Mouse (Mus musculus) stomach, embryonic 15.5 days (tissue): Measurements from ENCODE around the gene Rftn1. TPM values are rescaled to one million over a fixed set of nuclear protein-coding genes. Genes with fewer than 3 reads are reported as not detected.

Source experiments
- ATAC-seq: fragments of 200-750 bp; cut with Nextera tagmentation; 2 replicates; pipeline ENCODE4 v1.8.0; 2017; ENCODE audit warnings: low read depth, moderate number of reproducible peaks, moderate TSS enrichment; ENCODE audit not compliant: insufficient read depth, low FRiP score
- H3K27ac ChIP-seq: fragments of 300-500 bp; sonication (generic); 2 replicates; pipeline ENCODE4 v1.5.1; 2015; ENCODE audit warnings: mild to moderate bottlenecking, inconsistent platforms
- H3K27me3 ChIP-seq: fragments of 300-500 bp; sonication (generic); replicated peaks from 2 replicates; pipeline ENCODE4 v1.6.1; 2015; ENCODE audit warnings: inconsistent platforms
- H3K36me3 ChIP-seq: fragments of 300-500 bp; sonication (generic); 2 replicates; pipeline ENCODE4 v1.6.1; 2015; ENCODE audit warnings: inconsistent platforms
- H3K4me1 ChIP-seq: fragments of 300-500 bp; sonication (generic); 2 replicates; pipeline ENCODE4 v1.6.1; 2015; ENCODE audit warnings: inconsistent platforms
- H3K4me2 ChIP-seq: fragments of 300-500 bp; sonication (generic); 2 replicates; pipeline ENCODE4 v1.6.1; 2015; ENCODE audit warnings: mild to moderate bottlenecking, inconsistent platforms
- H3K4me3 ChIP-seq: fragments of 300-500 bp; sonication (generic); replicated peaks from 2 replicates; pipeline ENCODE4 v1.5.1; 2015; ENCODE audit warnings: inconsistent platforms
- H3K9ac ChIP-seq: fragments of 300-500 bp; sonication (generic); 2 replicates; pipeline ENCODE4 v1.6.1; 2015; ENCODE audit warnings: inconsistent platforms
- H3K9me3 ChIP-seq: fragments of 300-500 bp; sonication (generic); 2 replicates; pipeline ENCODE4 v1.6.1; 2016; ENCODE audit warnings: inconsistent platforms
- WGBS: fragments of 180-500 bp; shearing (Covaris S2); methylation state at CpG from one replicate; pipeline ENCODE4 v1.1.7; 2015; 5-methylcytosine and 5-hydroxymethylcytosine counted together
- polyA plus RNA-seq: library from polyadenylated mRNA; unstranded; fragments of >200 nt; fragmentation: Nextera tagmentation; extraction: Ambion mirVana; gene quantifications from 2 replicates; pipeline ENCODE4 v1.2.1, GENCODE M21; 2015

The Rftn1 gene
- polyA plus RNA-seq, 1 experiment from 2014 or later, result 11.4 TPM

DNA sequence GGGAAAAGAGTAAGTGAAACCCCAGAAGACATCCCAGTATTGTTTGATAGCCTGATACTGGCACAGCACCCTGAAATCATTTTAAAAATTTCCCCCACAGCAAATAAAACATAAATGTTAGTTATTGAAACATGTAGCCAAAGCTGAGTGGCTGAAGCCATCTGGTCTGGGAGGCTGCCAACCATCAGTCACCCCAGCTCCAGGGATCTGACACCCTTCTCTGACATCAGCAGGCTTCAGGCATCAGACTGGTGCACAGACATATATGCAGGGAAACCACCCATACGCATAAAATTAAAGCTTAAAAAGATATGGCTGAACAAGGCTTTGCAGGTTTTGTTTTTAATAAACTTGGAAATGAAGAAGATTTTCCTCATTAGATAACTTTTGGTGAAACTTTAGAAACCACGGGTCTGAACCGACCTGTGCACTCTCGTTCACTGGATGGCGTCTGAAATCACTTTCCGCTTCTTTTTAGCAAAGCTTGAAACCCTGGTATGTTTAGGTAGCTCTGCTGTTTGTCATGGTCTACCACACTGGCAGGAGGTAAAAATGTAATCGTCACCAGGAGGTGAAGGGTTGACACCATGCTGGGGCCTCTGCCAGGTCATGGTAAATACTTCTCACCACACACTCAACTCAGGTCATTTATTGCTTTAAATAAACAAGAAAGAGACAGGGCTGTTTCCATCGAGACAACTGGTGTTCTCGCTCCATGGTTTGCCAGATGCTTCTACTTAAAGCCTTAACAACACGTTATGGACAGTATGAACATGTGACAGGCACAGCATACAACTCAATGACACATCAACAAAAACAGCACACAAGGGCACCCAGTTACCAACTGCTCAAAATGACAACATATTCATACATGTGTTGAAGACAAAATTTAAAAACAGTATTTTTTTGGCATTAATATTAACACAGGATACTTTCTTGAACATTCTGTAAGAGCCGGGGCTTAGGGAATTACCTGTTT, 197.6 kb downstream of the Rftn1 start:
- H3K9me3 ChIP-seq, result no peaks in the 10 kb centered on the region
- no peak overlapping the region for H3K4me2 ChIP-seq
- H3K4me1 ChIP-seq, result no peaks in the 10 kb centered on the region
- no peak overlapping the region for H3K9ac ChIP-seq
- no peak for ATAC-seq
- no peaks in the 10 kb centered on the region for H3K36me3 ChIP-seq
- 52% methylated on average over 11 of the region's 11 CpGs for WGBS
- H3K4me3 ChIP-seq, result no peak overlapping the region
- H3K27me3 ChIP-seq, result no peaks in the 10 kb centered on the region
- H3K27ac ChIP-seq, result no peak overlapping the region

DNA sequence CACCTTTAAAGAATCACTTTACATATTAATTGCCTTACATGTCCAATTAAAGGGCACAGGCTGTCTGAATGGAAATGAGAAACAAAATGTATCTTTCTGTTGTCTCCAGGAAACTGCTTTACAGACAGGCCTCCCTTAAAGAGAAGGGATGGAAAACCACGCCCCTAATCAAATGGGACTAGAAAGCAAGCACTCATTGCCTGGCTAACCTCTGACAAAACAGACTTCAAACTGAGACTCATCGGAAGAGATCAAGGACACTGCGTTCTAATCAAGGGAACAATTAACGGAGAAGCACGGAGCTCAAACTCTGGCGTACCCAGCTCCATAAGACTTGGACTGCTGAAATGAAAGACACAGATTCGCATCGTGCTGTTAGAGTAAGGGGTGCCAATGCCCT, 200.9 kb downstream of the Rftn1 start:
- Histone ChIP-seq H3K4me1 (no peaks in the 10 kb centered on the region), H3K27me3 (no peaks in the 10 kb centered on the region), H3K27ac (no peak overlapping the region), H3K4me2 (no peak overlapping the region), H3K4me3 (no peak overlapping the region), H3K9ac (no peak overlapping the region), H3K36me3 (no peaks in the 10 kb centered on the region), H3K9me3 (no peaks in the 10 kb centered on the region)
- no peak for ATAC-seq
- 89% methylated on average over 8 of the region's 8 CpGs for WGBS

- H3K4me3 ChIP-seq, result no peak overlapping the region
- no peak overlapping the region for H3K9ac ChIP-seq
- H3K27ac ChIP-seq, result no peak overlapping the region
- H3K36me3 ChIP-seq, result no peaks in the 10 kb centered on the region
- whole genome bisulfite sequencing, result 83% methylated on average over 6 of the region's 6 CpGs
- no peaks in the 10 kb centered on the region for H3K4me1 ChIP-seq
- no peak overlapping the region for H3K4me2 ChIP-seq
- no peaks in the 10 kb centered on the region for H3K9me3 ChIP-seq
- ATAC-seq, result no peak
- no peaks in the 10 kb centered on the region for H3K27me3 ChIP-seq
These were observed 203.4 kb downstream of the Rftn1 start for GRCm38 (mm10) chr17:49987095-49987494.

GRCm38 (mm10) chr17:49983478-49983877, 207.0 kb downstream of the Rftn1 start:
- 74% methylated on average over 5 of the region's 5 CpGs for WGBS
- Histone ChIP-seq H3K9ac (no peak overlapping the region), H3K27me3 (no peaks in the 10 kb centered on the region), H3K36me3 (no peaks in the 10 kb centered on the region), H3K4me2 (no peak overlapping the region), H3K9me3 (no peaks in the 10 kb centered on the region), H3K27ac (no peak overlapping the region), H3K4me1 (no peaks in the 10 kb centered on the region), H3K4me3 (no peak overlapping the region)
- ATAC-seq, result no peak

DNA sequence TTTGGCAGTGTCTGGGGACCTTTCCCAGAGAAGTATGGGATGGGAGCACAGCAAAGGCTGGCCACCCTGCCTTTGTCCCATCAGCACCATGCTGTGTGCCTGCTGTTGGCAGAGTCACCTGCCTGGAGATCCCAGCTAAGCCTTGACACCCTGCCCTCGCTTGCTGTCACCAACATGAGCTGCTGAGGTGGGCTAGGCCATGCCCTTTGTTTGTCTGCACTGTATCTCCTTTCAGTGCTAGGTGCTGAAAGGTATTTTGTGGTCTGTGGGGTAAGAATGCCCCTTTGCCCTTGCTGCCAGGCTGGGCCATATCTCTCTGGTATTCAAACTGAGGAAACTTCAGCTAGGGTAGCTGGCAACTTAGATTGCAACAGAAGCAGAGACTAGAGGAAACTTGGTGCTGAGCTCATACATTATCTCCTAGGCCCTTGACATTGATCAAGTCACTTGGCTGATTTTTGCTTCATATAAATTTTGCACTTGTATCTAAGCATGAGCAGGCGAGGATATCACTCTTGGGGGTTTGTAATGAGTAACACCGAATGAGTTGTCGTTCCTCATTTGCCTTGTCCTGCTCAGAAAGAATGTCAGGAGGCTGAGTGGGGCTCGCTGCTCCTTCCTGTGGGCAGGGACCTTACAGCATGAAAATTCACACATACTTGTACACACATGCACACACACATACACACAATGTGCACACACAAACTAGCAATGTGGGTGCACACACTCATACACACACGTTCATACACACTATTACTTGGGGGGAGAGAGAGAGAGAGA, 207.7 kb downstream of the Rftn1 start:
- Histone ChIP-seq H3K4me2 (no peak overlapping the region), H3K36me3 (no peaks in the 10 kb centered on the region), H3K27me3 (no peaks in the 10 kb centered on the region), H3K4me3 (no peak overlapping the region), H3K9me3 (no peaks in the 10 kb centered on the region), H3K4me1 (no peaks in the 10 kb centered on the region), H3K27ac (no peak overlapping the region), H3K9ac (no peak overlapping the region)
- ATAC-seq, result no peak
- 79% methylated on average over 6 of the region's 6 CpGs for WGBS

DNA sequence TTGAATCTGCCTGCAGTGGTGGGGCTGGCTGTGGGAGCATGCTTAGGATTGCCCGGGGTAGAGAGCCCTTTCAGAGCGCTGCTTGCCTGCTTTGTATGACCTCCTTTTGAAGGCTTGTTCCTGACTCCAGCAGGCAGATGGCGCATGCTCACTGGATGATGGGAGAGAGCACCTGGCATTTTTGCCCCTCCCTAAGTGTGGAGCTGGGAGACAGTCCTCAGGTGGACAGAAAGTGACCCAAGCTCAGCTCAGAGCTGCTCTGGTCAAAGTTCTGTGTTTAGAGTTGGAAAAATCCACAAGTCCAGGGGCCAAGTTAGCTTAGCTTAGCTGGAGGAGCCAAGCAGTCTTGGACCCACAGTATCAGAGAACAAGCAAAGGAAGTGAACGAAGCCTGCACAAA, 208.9 kb downstream of the Rftn1 start:
- Histone ChIP-seq H3K36me3 (no peaks in the 10 kb centered on the region), H3K27me3 (no peaks in the 10 kb centered on the region), H3K4me1 (no peaks in the 10 kb centered on the region), H3K27ac (no peak overlapping the region), H3K9me3 (no peaks in the 10 kb centered on the region), H3K4me3 (no peak overlapping the region), H3K9ac (no peak overlapping the region), H3K4me2 (no peak overlapping the region)
- ATAC-seq, result no peak
- 83% methylated on average over 4 of the region's 4 CpGs for WGBS

DNA sequence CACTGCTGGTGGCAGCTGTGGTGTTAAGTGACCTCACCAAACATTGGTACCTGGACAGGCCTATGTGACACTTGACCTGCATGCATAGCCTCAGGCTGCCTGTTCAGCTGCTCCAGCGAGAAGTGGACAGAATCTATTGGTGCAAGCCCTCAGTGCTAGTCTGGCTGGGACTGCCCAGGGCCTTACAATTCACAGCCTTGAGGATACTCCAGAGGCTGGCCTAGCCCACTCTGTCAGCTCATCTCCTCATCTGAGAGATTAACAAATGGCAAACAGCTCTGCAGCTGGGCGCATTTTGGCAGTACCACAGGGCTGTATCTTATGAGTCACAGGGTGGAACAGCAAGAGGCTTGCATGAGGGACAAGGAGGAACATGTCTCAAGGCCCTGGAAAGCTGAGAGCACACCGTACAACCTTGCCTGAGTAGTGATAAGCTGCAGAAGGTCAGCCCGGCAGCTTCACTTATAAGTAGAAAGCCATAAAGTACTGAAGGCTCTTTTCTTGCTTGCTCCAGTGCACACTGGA, 210.7 kb downstream of the Rftn1 start:
- WGBS, result 89% methylated on average over 4 of the region's 4 CpGs
- H3K27me3 ChIP-seq, result no peaks in the 10 kb centered on the region
- no peak for ATAC-seq

GRCm38 (mm10) chr17:49977424-49977790, 213.1 kb downstream of the Rftn1 start:
- no peaks in the 10 kb centered on the region for H3K27me3 ChIP-seq
- no peak overlapping the region for H3K9ac ChIP-seq
- no peak for ATAC-seq
- H3K9me3 ChIP-seq, result no peaks in the 10 kb centered on the region
- WGBS, result 78% methylated on average over 3 of the region's 3 CpGs
- H3K4me2 ChIP-seq, result no peak overlapping the region
- no peaks in the 10 kb centered on the region for H3K36me3 ChIP-seq
- H3K27ac ChIP-seq, result no peak overlapping the region
- H3K4me3 ChIP-seq, result no peak overlapping the region
- H3K4me1 ChIP-seq, result no peaks in the 10 kb centered on the region

More for the DNA sequence above, 210.7 kb downstream of the Rftn1 start:
- H3K4me3 ChIP-seq, result no peak overlapping the region
- no peaks in the 10 kb centered on the region for H3K36me3 ChIP-seq
- H3K4me2 ChIP-seq, result no peak overlapping the region
- no peak overlapping the region for H3K27ac ChIP-seq
- no peaks in the 10 kb centered on the region for H3K4me1 ChIP-seq
- no peaks in the 10 kb centered on the region for H3K9me3 ChIP-seq
- no peak overlapping the region for H3K9ac ChIP-seq

DNA sequence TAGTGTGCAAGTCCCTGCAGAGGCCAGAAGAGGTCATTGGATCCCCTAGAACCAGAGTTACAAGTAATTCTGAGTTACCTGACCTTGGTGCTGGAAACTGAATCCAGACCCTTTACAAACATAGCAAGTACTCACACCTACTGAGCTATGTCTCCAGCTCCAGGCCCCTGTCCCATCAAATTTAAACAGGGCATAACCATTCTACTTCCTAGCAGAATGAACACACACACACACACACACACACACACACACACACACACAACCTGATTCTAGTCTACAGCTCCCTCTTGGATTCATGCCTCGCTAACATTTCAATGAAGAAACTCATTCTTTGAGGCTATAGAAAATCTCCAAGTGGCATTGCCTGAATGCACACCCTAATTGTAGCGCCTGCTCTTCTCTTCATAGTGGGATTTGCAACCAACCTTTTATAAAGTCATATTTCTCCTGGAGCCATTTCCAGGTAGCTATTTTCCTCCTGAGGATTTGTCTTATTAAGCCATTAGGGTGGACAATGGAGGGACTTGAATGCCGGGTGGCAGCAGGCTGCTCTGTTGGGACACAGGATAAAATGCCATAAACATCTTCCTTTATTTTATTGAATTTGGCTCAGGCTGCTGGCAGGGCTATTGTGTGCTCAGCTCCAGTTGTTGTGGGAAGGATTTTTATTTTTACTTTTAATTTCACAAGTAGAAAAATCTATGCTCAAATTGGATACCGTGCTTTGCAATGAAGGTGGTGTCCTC, 213.6 kb downstream of the Rftn1 start:
- Histone ChIP-seq H3K9ac (no peak overlapping the region), H3K9me3 (no peaks in the 10 kb centered on the region), H3K4me2 (no peak overlapping the region), H3K36me3 (no peaks in the 10 kb centered on the region), H3K4me1 (no peaks in the 10 kb centered on the region), H3K4me3 (no peak overlapping the region), H3K27me3 (no peaks in the 10 kb centered on the region), H3K27ac (no peak overlapping the region)
- ATAC-seq, result no peak
- WGBS, result 87% methylated on average over 4 of the region's 4 CpGs

GRCm38 (mm10) chr17:49975481-49975880, 215.0 kb downstream of the Rftn1 start:
- Histone ChIP-seq H3K36me3 (no peaks in the 10 kb centered on the region), H3K4me2 (no peak overlapping the region), H3K9me3 (no peaks in the 10 kb centered on the region), H3K9ac (no peak overlapping the region), H3K4me1 (no peaks in the 10 kb centered on the region), H3K27me3 (no peaks in the 10 kb centered on the region), H3K4me3 (no peak overlapping the region), H3K27ac (no peak overlapping the region)
- no peak for ATAC-seq
- WGBS, result 59% methylated on average over 7 of the region's 7 CpGs

DNA sequence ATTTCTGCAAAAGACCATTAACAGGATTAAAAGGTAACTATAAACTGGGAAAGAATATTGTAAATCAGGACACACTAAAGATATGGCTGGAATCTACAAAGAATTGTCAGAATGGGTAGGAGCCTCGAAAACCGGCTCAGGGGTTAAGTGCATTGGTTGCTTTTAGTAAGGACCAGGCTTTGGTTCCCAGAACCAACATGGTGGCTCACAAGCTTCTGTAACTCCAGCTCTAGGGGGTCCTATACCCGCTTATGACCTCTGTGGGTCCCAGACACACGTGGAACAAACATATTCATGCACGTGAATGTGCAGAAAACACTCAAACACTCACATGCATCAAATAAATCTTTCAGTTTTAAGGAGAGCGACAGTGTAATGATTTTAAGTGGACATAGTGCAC, 215.5 kb downstream of the Rftn1 start:
- Histone ChIP-seq H3K9ac (no peak overlapping the region), H3K27me3 (no peaks in the 10 kb centered on the region), H3K36me3 (no peaks in the 10 kb centered on the region), H3K27ac (no peak overlapping the region), H3K4me1 (no peaks in the 10 kb centered on the region), H3K4me2 (no peak overlapping the region), H3K9me3 (no peaks in the 10 kb centered on the region), H3K4me3 (no peak overlapping the region)
- WGBS, result 75% methylated on average over 6 of the region's 6 CpGs
- ATAC-seq, result no peak
